Mouse (Mus musculus) small intestine, adult 2 months (tissue): ENCODE results near the gene Rhoc. TPM values are rescaled to one million over a fixed set of nuclear protein-coding genes. Genes with fewer than 3 reads are reported as not detected.
A peak's percentile ranks its signal among the peaks of the same experiment; 100 is the strongest.

ENCODE experiments used
- H3K27ac ChIP-seq: fragments of 200-500 bp; 2 replicates; pipeline ENCODE4 v1.5.1; 2012; ENCODE audit warnings: low read depth, low read length, control low read depth, inconsistent platforms; ENCODE audit not compliant: insufficient read depth
- H3K27me3 ChIP-seq: fragments of 200-500 bp; 2 replicates; pipeline ENCODE4 v1.6.1; 2012; ENCODE audit warnings: mild to moderate bottlenecking, moderate library complexity, low read length, inconsistent platforms; ENCODE audit not compliant: control insufficient read depth, insufficient read depth
- H3K36me3 ChIP-seq: fragments of 200-500 bp; 2 replicates; pipeline ENCODE4 v1.6.1; 2012; ENCODE audit warnings: mild to moderate bottlenecking, low read length, control low read depth, inconsistent platforms; ENCODE audit not compliant: control insufficient read depth, insufficient read depth
- H3K4me1 ChIP-seq: fragments of 200-500 bp; 2 replicates; pipeline ENCODE4 v1.6.1; 2012; ENCODE audit warnings: low read length, inconsistent platforms, mixed read lengths; ENCODE audit not compliant: control insufficient read depth, insufficient read depth, insufficient read length
- H3K4me3 ChIP-seq: fragments of 200-500 bp; 2 replicates; pipeline ENCODE4 v1.5.1; 2012; ENCODE audit warnings: low read depth, mild to moderate bottlenecking, control low read depth, inconsistent platforms, low read length, moderate library complexity
- CTCF ChIP-seq: fragments of 200-500 bp; IDR thresholded peaks from 2 replicates; pipeline ENCODE4 v1.5.1; 2012; ENCODE audit warnings: low read depth, mild to moderate bottlenecking, control low read depth, inconsistent platforms, low read length, moderate library complexity, mixed read lengths; ENCODE audit not compliant: insufficient replicate concordance, insufficient read length; ENCODE audit errors: extremely low read depth
- POLR2A ChIP-seq: fragments of 200-500 bp; IDR thresholded peaks from 2 replicates; pipeline ENCODE4 v1.6.1; 2012; ENCODE audit warnings: low read depth, mild to moderate bottlenecking, control low read depth, inconsistent platforms, low read length, moderate library complexity
- WGBS: fragments of 180-500 bp; shearing (Covaris S2); methylation state at CpG from one replicate; pipeline ENCODE4 v1.1.7; 2018; 5-methylcytosine and 5-hydroxymethylcytosine counted together
- polyA plus RNA-seq: library from polyadenylated mRNA; depleted of rRNA; stranded (reverse); fragments of >200 nt; gene quantifications from 2 replicates; pipeline ENCODE4 v1.2.3, GENCODE M21; 2012

Rhoc gene
- polyA plus RNA-seq, 1 experiment, result 197 TPM

DNA sequence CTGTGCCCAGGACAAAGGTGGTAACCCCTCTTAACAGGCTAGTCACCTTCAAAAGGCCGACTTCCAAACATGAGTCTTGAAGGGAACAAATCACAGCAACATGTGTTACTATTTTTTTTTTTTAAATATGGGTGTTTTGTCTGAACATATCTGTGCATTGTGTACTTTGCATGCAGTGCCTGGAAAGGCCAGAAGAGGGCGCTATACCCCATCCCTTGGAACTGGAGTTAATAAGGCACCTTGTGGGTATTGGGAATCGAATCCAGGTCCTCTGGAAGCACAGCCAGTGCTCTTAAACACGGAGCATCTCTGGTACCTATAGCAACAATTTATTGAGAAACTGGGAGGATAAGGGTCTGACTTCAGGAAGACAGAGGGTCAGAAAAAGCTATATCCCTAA lies 23.2 kb upstream of the Rhoc start:
- 12% methylated on average over 4 of the region's 4 CpGs for WGBS
- no peaks in the 10 kb centered on the region; the same call in 1 of the 2 replicates for H3K4me1 ChIP-seq
- H3K4me3 ChIP-seq, result no peak overlapping the region
- H3K27me3 ChIP-seq, result 0 out of 2 replicates have a peak, but pooled peaks cover 4% of the 10 kb centered on the region
- TF ChIP-seq POLR2A (no peak), CTCF (peak; percentile 62; the same call in 1 of the 2 replicates)
- H3K36me3 ChIP-seq, result no peaks in the 10 kb centered on the region
- no peak overlapping the region for H3K27ac ChIP-seq

DNA sequence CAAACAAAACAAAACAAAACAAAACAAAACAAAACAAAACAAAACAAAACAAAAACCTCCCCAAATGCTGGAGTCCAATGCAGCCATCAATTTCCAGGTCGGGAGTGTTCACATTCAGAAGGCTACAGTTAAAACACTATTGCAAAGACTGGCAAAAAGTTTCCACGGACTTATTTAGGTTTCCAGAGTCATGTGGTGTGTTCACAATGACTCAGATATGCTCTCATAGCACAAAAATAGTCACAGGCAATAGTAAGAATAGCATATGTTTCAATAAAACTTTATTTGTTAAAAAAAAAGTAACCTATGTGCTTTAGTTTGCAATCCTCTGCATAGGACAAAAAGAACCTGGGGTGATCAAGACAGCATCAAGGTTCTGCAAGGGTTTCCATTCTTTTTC lies 21.0 kb upstream of the Rhoc start:
- WGBS, result 54% methylated on average over 2 of the region's 2 CpGs
- H3K36me3 ChIP-seq, result no peaks in the 10 kb centered on the region
- no peak for TF ChIP-seq CTCF
- no peak for TF ChIP-seq POLR2A
- H3K27me3 ChIP-seq, result no peaks in the 10 kb centered on the region
- no peaks in the 10 kb centered on the region for H3K4me1 ChIP-seq
- H3K27ac ChIP-seq, result no peak overlapping the region
- no peak overlapping the region for H3K4me3 ChIP-seq

DNA sequence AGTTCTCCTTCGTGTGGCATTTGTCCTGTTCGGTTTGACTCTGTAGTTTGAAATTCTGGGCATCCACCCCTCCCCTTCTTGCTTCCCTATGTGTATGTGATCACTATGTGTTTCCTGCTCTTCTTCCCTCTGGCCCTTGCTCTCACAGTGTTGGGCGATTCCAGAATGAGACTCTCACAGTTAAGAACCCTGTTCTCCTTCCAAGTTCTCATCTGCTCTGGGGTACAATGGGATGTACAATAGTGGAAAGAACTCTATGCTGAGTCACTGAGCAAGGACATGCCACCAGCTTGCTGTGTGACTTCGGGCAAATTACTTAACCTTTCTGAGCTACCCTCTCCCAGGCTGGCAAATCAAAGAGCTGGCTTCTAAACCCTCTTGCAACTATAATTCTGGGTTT lies 20.5 kb upstream of the Rhoc start:
- Histone ChIP-seq H3K36me3 (no peaks in the 10 kb centered on the region), H3K4me3 (no peak overlapping the region), H3K27me3 (no peaks in the 10 kb centered on the region), H3K4me1 (no peaks in the 10 kb centered on the region), H3K27ac (no peak overlapping the region)
- 71% methylated on average over 4 of the region's 4 CpGs for WGBS
- TF ChIP-seq POLR2A (no peak), CTCF (no peak)

DNA sequence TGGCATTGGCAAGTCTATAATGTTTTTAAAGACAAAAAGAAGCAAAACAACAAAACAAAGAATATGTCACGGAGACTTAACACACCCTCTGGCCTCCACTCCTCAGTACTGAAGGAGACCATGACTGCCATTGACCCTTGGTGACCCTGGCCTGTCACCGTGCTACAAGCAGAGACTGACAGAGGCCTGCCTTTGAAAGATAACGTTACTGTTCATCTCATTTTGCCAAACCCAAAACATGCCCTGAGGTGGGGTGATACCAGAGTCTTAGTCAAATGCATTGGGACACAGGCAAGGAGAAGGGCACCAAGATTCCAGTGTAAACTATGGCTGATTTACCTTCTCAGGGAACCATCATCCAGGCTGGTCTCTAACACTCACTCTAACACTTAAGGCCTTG lies 19.0 kb upstream of the Rhoc start:
- WGBS, result 82% methylated on average over 3 of the region's 3 CpGs
- Histone ChIP-seq H3K36me3 (no peaks in the 10 kb centered on the region), H3K27me3 (no peaks in the 10 kb centered on the region), H3K27ac (no peak overlapping the region), H3K4me1 (no peaks in the 10 kb centered on the region), H3K4me3 (no peak overlapping the region)
- TF ChIP-seq CTCF, result no peak
- no peak for TF ChIP-seq POLR2A

DNA sequence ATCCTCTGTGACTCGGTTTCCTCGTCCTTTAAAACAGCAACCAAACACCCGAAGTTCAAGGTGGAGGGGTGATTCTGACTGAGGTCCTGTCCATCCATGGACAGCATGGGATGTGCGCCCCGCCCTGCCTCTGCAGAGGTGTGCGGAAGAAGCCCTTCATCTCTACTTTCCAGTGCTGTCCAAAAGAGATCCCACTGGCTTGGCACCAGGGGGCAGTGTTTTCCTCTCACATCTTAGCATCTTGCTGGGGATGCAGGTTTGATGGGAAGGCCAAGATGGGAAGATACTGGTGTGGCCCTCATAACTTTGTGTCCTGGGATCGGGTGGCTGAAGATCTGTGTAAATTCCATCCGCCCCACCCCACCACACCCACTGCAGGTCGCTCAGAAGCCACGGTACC lies 18.1 kb upstream of the Rhoc start:
- WGBS, result 37% methylated on average over 10 of the region's 10 CpGs
- no peak for TF ChIP-seq POLR2A
- TF ChIP-seq CTCF, result peak; percentile 71; the same call in 1 of the 2 replicates
- H3K4me1 ChIP-seq, result no peaks in the 10 kb centered on the region
- no peak overlapping the region for H3K27ac ChIP-seq
- no peaks in the 10 kb centered on the region for H3K27me3 ChIP-seq
- H3K4me3 ChIP-seq, result no peak overlapping the region
- no peaks in the 10 kb centered on the region for H3K36me3 ChIP-seq

DNA sequence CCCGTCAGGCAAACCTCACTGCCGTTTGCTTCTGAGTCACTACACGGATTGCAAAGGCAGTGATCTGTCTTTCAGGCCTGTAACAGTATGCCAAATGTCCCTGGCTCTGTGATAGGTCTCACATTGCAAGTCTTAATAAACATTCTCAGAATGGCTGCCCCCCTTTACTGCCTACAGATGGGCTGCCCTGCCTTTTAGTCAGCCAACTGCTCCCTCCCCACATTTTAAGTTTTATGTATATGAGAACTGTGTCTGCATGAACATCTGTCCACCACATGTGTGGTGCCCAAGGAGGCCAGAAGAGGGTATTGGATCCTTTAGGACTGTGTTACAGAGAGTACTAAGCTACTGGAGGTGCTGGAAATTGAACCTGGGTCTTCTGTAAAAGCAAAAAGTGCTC lies 17.3 kb upstream of the Rhoc start:
- 85% methylated on average over 3 of the region's 3 CpGs for WGBS
- no peaks in the 10 kb centered on the region for H3K4me1 ChIP-seq
- H3K27ac ChIP-seq, result no peak overlapping the region
- H3K27me3 ChIP-seq, result 0 out of 2 replicates have a peak, but pooled peaks cover 3% of the 10 kb centered on the region
- TF ChIP-seq POLR2A (no peak), CTCF (no peak)
- no peaks in the 10 kb centered on the region for H3K36me3 ChIP-seq
- no peak overlapping the region for H3K4me3 ChIP-seq

DNA sequence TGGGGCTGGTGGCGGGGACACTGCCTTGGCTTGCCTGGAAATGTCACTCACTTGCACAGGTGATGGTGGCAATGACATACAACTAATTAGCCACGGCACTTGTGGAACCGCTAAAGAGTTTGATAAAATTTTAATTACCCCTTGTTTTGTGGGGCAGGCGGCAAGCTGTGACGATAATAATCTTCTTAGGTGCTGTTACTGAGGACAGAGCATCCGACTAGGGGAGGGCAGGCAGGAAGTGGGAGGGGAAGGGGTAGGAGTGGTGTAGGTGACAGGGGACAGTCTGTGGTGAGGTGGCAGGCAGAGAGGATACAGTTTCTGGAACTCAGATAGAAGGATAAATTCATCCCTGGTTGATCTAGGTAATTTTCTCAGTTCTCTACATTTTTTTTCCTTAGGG lies 16.7 kb upstream of the Rhoc start:
- H3K27me3 ChIP-seq, result 0 out of 2 replicates have a peak, but pooled peaks cover 7% of the 10 kb centered on the region
- H3K4me1 ChIP-seq, result no peaks in the 10 kb centered on the region
- no peaks in the 10 kb centered on the region for H3K36me3 ChIP-seq
- 33% methylated on average over 6 of the region's 6 CpGs for WGBS
- TF ChIP-seq CTCF (no peak), POLR2A (no peak)
- no peak overlapping the region for H3K27ac ChIP-seq
- no peak overlapping the region for H3K4me3 ChIP-seq

DNA sequence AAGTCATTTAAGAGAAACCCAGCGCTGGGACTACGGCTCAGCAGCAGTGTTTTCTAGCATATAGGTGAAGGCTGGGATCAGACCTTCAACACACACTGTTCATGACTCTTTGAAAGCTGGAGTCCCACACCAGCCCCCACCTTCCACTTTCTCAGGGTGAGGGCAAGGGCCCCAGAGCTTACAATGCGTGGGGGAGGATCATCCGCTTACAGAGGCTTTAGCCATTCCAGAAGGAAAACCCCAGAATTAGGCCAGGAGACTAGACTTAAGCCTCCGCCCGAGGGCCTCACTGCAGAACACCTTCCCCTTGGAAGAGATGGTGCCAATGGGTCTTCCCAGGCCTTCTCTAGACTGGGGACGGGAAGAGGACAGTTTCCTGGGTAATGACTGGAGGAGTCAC lies 14.9 kb upstream of the Rhoc start:
- no peak for TF ChIP-seq CTCF
- no peak for TF ChIP-seq POLR2A
- 88% methylated on average over 7 of the region's 7 CpGs for WGBS

More for the DNA sequence above, 14.9 kb upstream of the Rhoc start:
- Histone ChIP-seq H3K27me3 (peaks cover 22% of the 10 kb centered on the region), H3K4me1 (peaks cover 3% of the 10 kb centered on the region; the same call in 1 of the 2 replicates), H3K4me3 (no peak overlapping the region), H3K36me3 (no peaks in the 10 kb centered on the region), H3K27ac (no peak overlapping the region)
